Mouse (Mus musculus) bone marrow, adult 2 months (tissue): ENCODE data around the gene 2610301B20Rik.

Experiments used
- CTCF ChIP-seq: fragments of 200-500 bp; IDR thresholded peaks from 2 replicates; pipeline ENCODE4 v1.5.1; 2011; ENCODE audit warnings: low read length, control low read depth; ENCODE audit not compliant: control insufficient read depth, insufficient read depth
- POLR2A ChIP-seq: fragments of 200-500 bp; IDR thresholded peaks from 2 replicates; pipeline ENCODE4 v1.6.1; 2011; ENCODE audit warnings: low read depth, mild to moderate bottlenecking, control low read depth, low read length, borderline replicate concordance; ENCODE audit not compliant: control insufficient read depth

- TF ChIP-seq CTCF: no peak
- TF ChIP-seq POLR2A: no peak
Observed at GRCm38 (mm10) chr4:10928158-10928557, 53.9 kb downstream of the 2610301B20Rik start.
